Mouse (Mus musculus) frontal cortex, adult 2 months (tissue): Measurements from ENCODE around the gene Btbd35f19. TPM values are rescaled to one million over a fixed set of nuclear protein-coding genes. Genes with fewer than 3 reads are reported as not detected.
"Not testable (repeated sequence)": the region's sequence is repeated elsewhere in the genome, so short reads cannot be mapped to it uniquely, and the experiment has no call there.

Experiments
- DNase-seq, 2 experiments: peaks; one replicate each; pipeline ENCODE4 v3.0.0; 2022; ENCODE audit warnings: low spot score in 1 of 2; ENCODE audit errors: extremely low spot score in 1 of 2
- polyA plus RNA-seq: library from polyadenylated mRNA; depleted of rRNA; stranded (reverse); fragments of >200 nt; gene quantifications from 2 replicates; pipeline ENCODE4 v1.2.3, GENCODE M21; 2012; rRNA removed

The Btbd35f19 gene
- polyA plus RNA-seq = not detected in 2 replicates

DNA sequence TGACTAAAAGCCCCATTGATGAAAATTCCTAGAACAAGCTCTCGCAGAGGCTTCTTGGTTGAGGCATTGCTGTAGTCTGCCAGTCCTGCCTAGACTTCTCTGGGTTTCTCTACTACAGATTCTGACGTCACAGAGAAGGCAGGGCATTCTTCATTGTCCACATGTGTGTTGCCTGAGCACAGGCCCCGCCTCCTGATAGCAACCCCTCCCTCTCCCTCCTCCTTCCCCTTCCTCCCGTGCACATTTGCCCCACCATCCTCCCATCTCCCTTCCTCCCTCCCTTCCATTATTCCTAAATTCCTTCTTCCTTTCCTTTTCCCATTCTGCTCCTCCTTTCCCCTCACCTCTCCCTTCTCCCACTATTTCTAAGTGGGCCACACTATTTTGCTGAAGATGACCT, at the start of gene Btbd35f19:
TSS of gene Btbd35f19 (minus strand) at position 101 of the 400 bp plus-strand sequence.
- DNase-seq = not testable (repeated sequence)

DNA sequence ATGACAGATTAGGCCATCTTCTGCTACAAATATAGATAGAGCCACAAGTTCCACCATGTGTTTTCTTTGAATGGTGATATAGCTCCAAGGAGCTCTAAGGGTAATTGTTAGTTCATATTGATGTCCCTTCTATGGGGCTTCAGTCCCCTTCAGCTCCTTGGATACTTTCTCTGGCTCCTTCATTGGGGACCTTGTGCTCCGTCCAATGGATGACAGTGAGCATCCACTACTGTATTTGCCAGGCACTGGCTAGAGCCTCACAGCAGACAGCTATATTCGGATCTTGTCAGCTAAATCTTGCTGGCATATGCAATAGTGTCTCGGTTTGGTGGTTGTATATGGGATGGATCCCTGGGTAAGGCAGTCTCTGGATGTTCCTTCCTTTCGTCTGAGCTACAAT, 41.8 kb downstream of the Btbd35f19 start:
- not testable (repeated sequence) for DNase-seq

DNA sequence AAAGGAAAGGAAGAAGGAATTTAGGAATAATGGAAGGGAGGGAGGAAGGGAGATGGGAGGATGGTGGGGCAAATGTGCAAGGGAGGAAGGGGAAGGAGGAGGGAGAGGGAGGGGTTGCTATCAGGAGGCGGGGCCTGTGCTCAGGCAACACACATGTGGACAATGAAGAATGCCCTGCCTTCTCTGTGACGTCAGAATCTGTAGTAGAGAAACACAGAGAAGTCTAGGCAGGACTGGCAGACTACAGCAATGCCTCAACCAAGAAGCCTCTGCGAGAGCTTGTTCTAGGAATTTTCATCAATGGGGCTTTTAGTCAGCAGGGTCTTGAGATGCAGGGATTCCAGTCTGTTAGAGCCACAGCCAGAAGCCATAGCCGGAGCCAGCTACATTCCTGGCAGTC, 47.6 kb downstream of the Btbd35f19 start, which contains the start of gene Btbd35f26:
TSS of gene Btbd35f26 (plus strand) at position 301 of the 400 bp plus-strand sequence.
- not testable (repeated sequence) for DNase-seq

Other genes with a start within 250 kb of the Btbd35f19 start
- not detected in 2 replicates for gene Spin2f, start 130.0 kb downstream of the Btbd35f19 start, polyA plus RNA-seq
- gene Btbd35f26, start 47.5 kb downstream of the Btbd35f19 start, polyA plus RNA-seq = not detected in 2 replicates
- gene Gm21883, start 190.4 kb upstream of the Btbd35f19 start, polyA plus RNA-seq = not detected in 2 replicates
- not detected in 2 replicates for gene Spin2e, start 235.0 kb upstream of the Btbd35f19 start, polyA plus RNA-seq